Mouse (Mus musculus) lung, embryonic 16.5 days (tissue): ENCODE data around the gene Rfc4. TPM values are rescaled to one million over a fixed set of nuclear protein-coding genes. Genes with fewer than 3 reads are reported as not detected.
"Not testable (repeated sequence)": the region's sequence is repeated elsewhere in the genome, so short reads cannot be mapped to it uniquely, and the experiment has no call there.

Experiments
- ATAC-seq: fragments of 200-750 bp; cut with Nextera tagmentation; 2 replicates; pipeline ENCODE4 v1.8.0; 2017; ENCODE audit warnings: low read depth, mild to moderate bottlenecking, moderate library complexity
- H3K27ac ChIP-seq: fragments of 300-500 bp; sonication (generic); 2 replicates; pipeline ENCODE4 v1.5.1; 2014; ENCODE audit warnings: mild to moderate bottlenecking, control low read depth, low read length
- H3K27me3 ChIP-seq: fragments of 300-500 bp; sonication (generic); 2 replicates; pipeline ENCODE4 v1.6.1; 2014; ENCODE audit warnings: low read depth, low read length, mixed read lengths; ENCODE audit not compliant: control insufficient read depth, insufficient read depth
- H3K36me3 ChIP-seq: fragments of 300-500 bp; sonication (generic); 2 replicates; pipeline ENCODE4 v1.6.1; 2014; ENCODE audit warnings: low read length; ENCODE audit not compliant: control insufficient read depth, insufficient read depth
- H3K4me1 ChIP-seq: fragments of 300-500 bp; sonication (generic); replicated peaks from 2 replicates; pipeline ENCODE4 v1.6.1; 2014; ENCODE audit warnings: low read length, mixed read lengths; ENCODE audit not compliant: control insufficient read depth, insufficient read depth
- H3K4me2 ChIP-seq: fragments of 300-500 bp; sonication (generic); 2 replicates; pipeline ENCODE4 v1.6.1; 2014; ENCODE audit warnings: low read depth, low read length, control low read depth
- H3K4me3 ChIP-seq: fragments of 300-500 bp; sonication (generic); 2 replicates; pipeline ENCODE4 v1.5.1; 2014; ENCODE audit warnings: mild to moderate bottlenecking, low read length, control low read depth
- H3K9ac ChIP-seq: fragments of 300-500 bp; sonication (generic); 2 replicates; pipeline ENCODE4 v1.6.1; 2014; ENCODE audit warnings: low read length, control low read depth
- H3K9me3 ChIP-seq: fragments of 300-500 bp; sonication (generic); 2 replicates; pipeline ENCODE4 v1.6.1; 2016; ENCODE audit warnings: low read length; ENCODE audit not compliant: control insufficient read depth
- WGBS: fragments of 180-500 bp; shearing (Covaris S2); extraction: QIAGEN DNeasy Blood & Tissue Kit; methylation state at CpG from one replicate; pipeline ENCODE4 v1.1.7; 2014; 5-methylcytosine and 5-hydroxymethylcytosine counted together
- microRNA-seq: library from miRNA; unstranded; fragments of <30 nt; microRNA quantifications from one replicate; pipeline ENCODE4, GENCODE M21; 2016
- polyA plus RNA-seq: library from polyadenylated mRNA; unstranded; fragments of >200 nt; fragmentation: Nextera tagmentation; extraction: Ambion mirVana; gene quantifications from 2 replicates; pipeline ENCODE4 v1.2.1, GENCODE M21; 2015

Gene Rfc4
- polyA plus RNA-seq, 1 experiment from 2014 or later: 123 TPM

DNA sequence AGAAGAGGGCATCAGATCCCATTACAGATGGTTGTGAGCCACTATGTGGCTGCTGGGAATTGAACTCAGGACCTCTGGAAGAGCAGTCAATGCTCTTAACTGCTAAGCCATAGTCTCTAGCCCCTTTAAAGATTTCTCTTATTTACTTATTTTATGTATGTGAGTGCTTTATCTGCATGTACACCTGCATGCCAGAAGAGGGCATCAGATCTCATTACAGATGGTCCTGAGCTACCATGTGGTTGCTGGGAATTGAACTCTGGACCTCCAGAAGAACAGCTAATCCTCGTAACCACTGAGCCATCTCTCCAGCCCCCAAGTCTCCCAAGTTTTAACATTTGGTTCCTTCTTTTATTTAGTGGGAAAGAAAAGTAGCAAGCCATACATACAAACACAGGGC is 39.0 kb downstream of the Rfc4 start:
- not testable (repeated sequence) for H3K4me2 ChIP-seq, H3K4me1 ChIP-seq, H3K36me3 ChIP-seq, ATAC-seq, H3K4me3 ChIP-seq, H3K27me3 ChIP-seq, H3K9ac ChIP-seq, H3K27ac ChIP-seq, H3K9me3 ChIP-seq
- 84% methylated on average over 1 of the region's 1 CpGs for WGBS

GRCm38 (mm10) chr16:23087712-23088111 is 39.8 kb downstream of the Rfc4 start:
- H3K9me3 ChIP-seq, H3K27me3 ChIP-seq, H3K9ac ChIP-seq, H3K4me1 ChIP-seq, H3K27ac ChIP-seq, H3K4me2 ChIP-seq, H3K36me3 ChIP-seq, ATAC-seq, H3K4me3 ChIP-seq: not testable (repeated sequence)
- 52% methylated on average over 4 of the region's 4 CpGs for WGBS

GRCm38 (mm10) chr16:23087159-23087558 is 40.4 kb downstream of the Rfc4 start:
- H3K9ac ChIP-seq, ATAC-seq, H3K4me2 ChIP-seq, H3K4me1 ChIP-seq, H3K27me3 ChIP-seq, H3K36me3 ChIP-seq, H3K9me3 ChIP-seq, H3K4me3 ChIP-seq, H3K27ac ChIP-seq: not testable (repeated sequence)
- 63% methylated on average over 8 of the region's 8 CpGs for WGBS

DNA sequence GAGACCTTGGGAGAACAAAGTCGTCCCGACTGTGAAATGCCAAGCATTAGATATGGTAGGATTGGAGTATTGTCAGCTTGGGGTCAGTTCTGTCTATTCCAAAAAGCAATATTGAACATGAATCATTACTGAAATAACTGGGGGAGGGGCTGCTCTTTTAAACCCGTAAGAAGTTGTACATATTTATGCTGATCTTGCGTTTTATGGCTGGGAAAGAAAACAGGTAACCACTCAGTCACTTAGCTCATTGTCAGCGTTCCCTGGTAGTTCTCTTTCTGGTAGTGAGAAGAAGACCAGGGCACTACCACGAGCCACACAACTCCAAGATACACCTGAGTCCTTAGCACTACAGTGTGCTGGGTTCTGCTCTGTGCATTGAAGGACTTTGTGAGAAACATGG is 50.0 kb downstream of the Rfc4 start:
- not testable (repeated sequence) for ATAC-seq, H3K9ac ChIP-seq, H3K4me2 ChIP-seq, H3K4me3 ChIP-seq, H3K4me1 ChIP-seq, H3K9me3 ChIP-seq, H3K27me3 ChIP-seq, H3K36me3 ChIP-seq, H3K27ac ChIP-seq
- 83% methylated on average over 6 of the region's 6 CpGs for WGBS

Small RNA genes lying within 50 kb of the gene (microRNA-seq; reads per million reads assigned to microRNA genes)
- not detected for gene Gm49346

Other genes with a start within 250 kb of the Rfc4 start
- gene Ahsg, start 236.5 kb downstream of the Rfc4 start, polyA plus RNA-seq: 8.9 and 74.9 TPM in 2 replicates
- gene Fetub, start 209.4 kb downstream of the Rfc4 start, polyA plus RNA-seq: not detected in 2 replicates
- 0.16 TPM in 1 of 2 replicates, not detected in the other for gene Hrg, start 176.7 kb downstream of the Rfc4 start, polyA plus RNA-seq
- gene Kng2, start 98.3 kb downstream of the Rfc4 start, polyA plus RNA-seq: 2.4 TPM in 1 of 2 replicates, not detected in the other
- 1.2 and 13.7 TPM in 2 replicates for gene Kng1, start 69.9 kb downstream of the Rfc4 start, polyA plus RNA-seq
- 203 and 205 TPM in 2 replicates for gene Eif4a2, start 20.3 kb downstream of the Rfc4 start, polyA plus RNA-seq
- 0.73 TPM in 1 of 2 replicates, not detected in the other for gene Adipoq, start 18.8 kb upstream of the Rfc4 start, polyA plus RNA-seq
- gene St6gal1, start 97.0 kb upstream of the Rfc4 start, polyA plus RNA-seq: 49.0 and 56.2 TPM in 2 replicates